Mouse (Mus musculus): Measurements from ENCODE around the gene Atp10b. TPM values are rescaled to one million over a fixed set of nuclear protein-coding genes. Genes with fewer than 3 reads are reported as not detected.

Gene Atp10b
- polyA plus RNA-seq, 1 experiment from 2014 or later: 2.5 TPM

GRCm38 (mm10) chr11:43232073-43232472, 82.4 kb downstream of the Atp10b start:
- Histone ChIP-seq H3K4me2 (ENCODE audit: low read depth, low read length) (no peak overlapping the region), H3K4me1 (ENCODE audit: control insufficient read depth, insufficient read depth, low read length) (no peaks in the 10 kb centered on the region), H3K9me3 (ENCODE audit: control insufficient read depth, low read length) (no peaks in the 10 kb centered on the region), H3K9ac (ENCODE audit: low read depth, low read length) (no peak overlapping the region), H3K27me3 (replicated peaks; ENCODE audit: control insufficient read depth, insufficient read depth, low read length) (no peaks in the 10 kb centered on the region), H3K4me3 (ENCODE audit: low read length) (no peak overlapping the region), H3K27ac (ENCODE audit: low read length) (no peak overlapping the region), H3K36me3 (ENCODE audit: control insufficient read depth, insufficient read depth, low read length) (no peaks in the 10 kb centered on the region)
- 82% methylated on average over 7 of the region's 7 CpGs for WGBS
- no peak for ATAC-seq

- H3K9ac ChIP-seq (ENCODE audit: low read depth, low read length): no peak overlapping the region
- H3K4me1 ChIP-seq (ENCODE audit: control insufficient read depth, insufficient read depth, low read length): no peaks in the 10 kb centered on the region
- ATAC-seq: no peak
- no peak overlapping the region for H3K4me3 ChIP-seq (ENCODE audit: low read length)
- no peaks in the 10 kb centered on the region for H3K27me3 ChIP-seq (replicated peaks; ENCODE audit: control insufficient read depth, insufficient read depth, low read length)
- no peaks in the 10 kb centered on the region for H3K9me3 ChIP-seq (ENCODE audit: control insufficient read depth, low read length)
- WGBS: 80% methylated on average over 8 of the region's 8 CpGs
- no peak overlapping the region for H3K4me2 ChIP-seq (ENCODE audit: low read depth, low read length)
- no peak overlapping the region for H3K27ac ChIP-seq (ENCODE audit: low read length)
- H3K36me3 ChIP-seq (ENCODE audit: control insufficient read depth, insufficient read depth, low read length): no peaks in the 10 kb centered on the region
Observed at GRCm38 (mm10) chr11:43236360-43237039, 86.8 kb downstream of the Atp10b start.

GRCm38 (mm10) chr11:43239804-43240203, 90.1 kb downstream of the Atp10b start:
- 96% methylated on average over 8 of the region's 8 CpGs for WGBS
- no peak for ATAC-seq
- no peaks in the 10 kb centered on the region for H3K9me3 ChIP-seq (ENCODE audit: control insufficient read depth, low read length)
- no peaks in the 10 kb centered on the region for H3K36me3 ChIP-seq (ENCODE audit: control insufficient read depth, insufficient read depth, low read length)
- H3K27me3 ChIP-seq (replicated peaks; ENCODE audit: control insufficient read depth, insufficient read depth, low read length): no peaks in the 10 kb centered on the region
- no peak overlapping the region for H3K9ac ChIP-seq (ENCODE audit: low read depth, low read length)
- no peak overlapping the region for H3K4me2 ChIP-seq (ENCODE audit: low read depth, low read length)
- H3K4me1 ChIP-seq (ENCODE audit: control insufficient read depth, insufficient read depth, low read length): no peaks in the 10 kb centered on the region
- no peak overlapping the region for H3K27ac ChIP-seq (ENCODE audit: low read length)
- no peak overlapping the region for H3K4me3 ChIP-seq (ENCODE audit: low read length)

- Histone ChIP-seq H3K4me2 (ENCODE audit: low read depth, low read length) (no peak overlapping the region), H3K27ac (ENCODE audit: low read length) (no peak overlapping the region), H3K9me3 (ENCODE audit: control insufficient read depth, low read length) (no peaks in the 10 kb centered on the region), H3K36me3 (ENCODE audit: control insufficient read depth, insufficient read depth, low read length) (no peaks in the 10 kb centered on the region), H3K4me3 (ENCODE audit: low read length) (no peak overlapping the region), H3K4me1 (ENCODE audit: control insufficient read depth, insufficient read depth, low read length) (no peaks in the 10 kb centered on the region), H3K27me3 (replicated peaks; ENCODE audit: control insufficient read depth, insufficient read depth, low read length) (no peaks in the 10 kb centered on the region), H3K9ac (ENCODE audit: low read depth, low read length) (no peak overlapping the region)
- WGBS: 35% methylated on average over 6 of the region's 6 CpGs
- no peak for ATAC-seq
Observed at GRCm38 (mm10) chr11:43253034-43253433, 103.4 kb downstream of the Atp10b start.

GRCm38 (mm10) chr11:43255262-43255661, 105.6 kb downstream of the Atp10b start:
- no peak overlapping the region for H3K4me2 ChIP-seq (ENCODE audit: low read depth, low read length)
- no peaks in the 10 kb centered on the region for H3K27me3 ChIP-seq (replicated peaks; ENCODE audit: control insufficient read depth, insufficient read depth, low read length)
- H3K4me3 ChIP-seq (ENCODE audit: low read length): no peak overlapping the region
- H3K27ac ChIP-seq (ENCODE audit: low read length): no peak overlapping the region
- ATAC-seq: no peak
- no peaks in the 10 kb centered on the region for H3K4me1 ChIP-seq (ENCODE audit: control insufficient read depth, insufficient read depth, low read length)
- H3K9ac ChIP-seq (ENCODE audit: low read depth, low read length): no peak overlapping the region
- H3K9me3 ChIP-seq (ENCODE audit: control insufficient read depth, low read length): no peaks in the 10 kb centered on the region
- H3K36me3 ChIP-seq (ENCODE audit: control insufficient read depth, insufficient read depth, low read length): no peaks in the 10 kb centered on the region
- WGBS: 84% methylated on average over 4 of the region's 4 CpGs

- H3K9ac ChIP-seq (ENCODE audit: low read depth, low read length): no peak overlapping the region
- H3K27me3 ChIP-seq (replicated peaks; ENCODE audit: control insufficient read depth, insufficient read depth, low read length): no peaks in the 10 kb centered on the region
- H3K4me2 ChIP-seq (ENCODE audit: low read depth, low read length): no peak overlapping the region
- H3K4me3 ChIP-seq (ENCODE audit: low read length): no peak overlapping the region
- H3K4me1 ChIP-seq (ENCODE audit: control insufficient read depth, insufficient read depth, low read length): no peaks in the 10 kb centered on the region
- H3K9me3 ChIP-seq (ENCODE audit: control insufficient read depth, low read length): no peaks in the 10 kb centered on the region
- WGBS: 79% methylated on average over 3 of the region's 3 CpGs
- no peak for ATAC-seq
- H3K36me3 ChIP-seq (ENCODE audit: control insufficient read depth, insufficient read depth, low read length): no peaks in the 10 kb centered on the region
- no peak overlapping the region for H3K27ac ChIP-seq (ENCODE audit: low read length)
Observed at GRCm38 (mm10) chr11:43257291-43257690, 107.6 kb downstream of the Atp10b start.

- no peaks in the 10 kb centered on the region for H3K36me3 ChIP-seq (ENCODE audit: control insufficient read depth, insufficient read depth, low read length)
- no peak overlapping the region for H3K9ac ChIP-seq (ENCODE audit: low read depth, low read length)
- 54% methylated on average over 7 of the region's 7 CpGs for WGBS
- no peak overlapping the region for H3K27ac ChIP-seq (ENCODE audit: low read length)
- H3K27me3 ChIP-seq (replicated peaks; ENCODE audit: control insufficient read depth, insufficient read depth, low read length): no peaks in the 10 kb centered on the region
- no peak overlapping the region for H3K4me2 ChIP-seq (ENCODE audit: low read depth, low read length)
- no peaks in the 10 kb centered on the region for H3K9me3 ChIP-seq (ENCODE audit: control insufficient read depth, low read length)
- H3K4me3 ChIP-seq (ENCODE audit: low read length): no peak overlapping the region
- no peaks in the 10 kb centered on the region for H3K4me1 ChIP-seq (ENCODE audit: control insufficient read depth, insufficient read depth, low read length)
- no peak for ATAC-seq
Observed at GRCm38 (mm10) chr11:43257781-43258180, 108.1 kb downstream of the Atp10b start.

GRCm38 (mm10) chr11:43263548-43264218, 114.0 kb downstream of the Atp10b start:
- Histone ChIP-seq H3K9me3 (ENCODE audit: control insufficient read depth, low read length) (no peaks in the 10 kb centered on the region), H3K4me3 (ENCODE audit: low read length) (no peak overlapping the region), H3K27ac (ENCODE audit: low read length) (no peak overlapping the region), H3K36me3 (ENCODE audit: control insufficient read depth, insufficient read depth, low read length) (no peaks in the 10 kb centered on the region), H3K9ac (ENCODE audit: low read depth, low read length) (no peak overlapping the region), H3K27me3 (replicated peaks; ENCODE audit: control insufficient read depth, insufficient read depth, low read length) (no peaks in the 10 kb centered on the region), H3K4me2 (ENCODE audit: low read depth, low read length) (no peak overlapping the region), H3K4me1 (ENCODE audit: control insufficient read depth, insufficient read depth, low read length) (no peaks in the 10 kb centered on the region)
- peak; percentile 70; the same call in 1 of the 2 replicates for ATAC-seq
- 41% methylated on average over 3 of the region's 3 CpGs for WGBS

- no peak for ATAC-seq
- H3K4me2 ChIP-seq (ENCODE audit: low read depth, low read length): no peak overlapping the region
Observed at GRCm38 (mm10) chr11:43267505-43267904, 117.8 kb downstream of the Atp10b start.

More at GRCm38 (mm10) chr11:43267505-43267904, 117.8 kb downstream of the Atp10b start:
- no peaks in the 10 kb centered on the region for H3K4me1 ChIP-seq (ENCODE audit: control insufficient read depth, insufficient read depth, low read length)
- no peak overlapping the region for H3K4me3 ChIP-seq (ENCODE audit: low read length)
- H3K27ac ChIP-seq (ENCODE audit: low read length): no peak overlapping the region
- WGBS: 65% methylated on average over 3 of the region's 3 CpGs
- H3K9me3 ChIP-seq (ENCODE audit: control insufficient read depth, low read length): no peaks in the 10 kb centered on the region
- H3K27me3 ChIP-seq (replicated peaks; ENCODE audit: control insufficient read depth, insufficient read depth, low read length): no peaks in the 10 kb centered on the region
- no peak overlapping the region for H3K9ac ChIP-seq (ENCODE audit: low read depth, low read length)
- H3K36me3 ChIP-seq (ENCODE audit: control insufficient read depth, insufficient read depth, low read length): no peaks in the 10 kb centered on the region
